Mouse (Mus musculus) testis, adult 2 months (tissue): ENCODE measurements around the gene Dcst2. TPM values are rescaled to one million over a fixed set of nuclear protein-coding genes. Genes with fewer than 3 reads are reported as not detected.
A peak's percentile ranks its signal among the peaks of the same experiment; 100 is the strongest.

ENCODE experiments used
- H3K27ac ChIP-seq: fragments of 200-500 bp; 2 replicates; pipeline ENCODE4 v1.5.1; 2012; ENCODE audit warnings: low read depth, low read length; ENCODE audit not compliant: control insufficient read depth, insufficient read depth
- H3K27me3 ChIP-seq: fragments of 200-500 bp; 2 replicates; pipeline ENCODE4 v1.6.1; 2012; ENCODE audit warnings: mild to moderate bottlenecking, low read length, moderate library complexity; ENCODE audit not compliant: control insufficient read depth, insufficient read depth
- H3K36me3 ChIP-seq: fragments of 200-500 bp; 2 replicates; pipeline ENCODE4 v1.6.1; 2012; ENCODE audit warnings: mild to moderate bottlenecking, low read length; ENCODE audit not compliant: control insufficient read depth, insufficient read depth
- H3K4me1 ChIP-seq: fragments of 200-500 bp; 2 replicates; pipeline ENCODE4 v1.6.1; 2012; ENCODE audit warnings: low read length; ENCODE audit not compliant: control insufficient read depth, insufficient read depth
- H3K4me3 ChIP-seq: fragments of 200-500 bp; 2 replicates; pipeline ENCODE4 v1.5.1; 2012; ENCODE audit warnings: low read depth, mild to moderate bottlenecking, low read length, moderate library complexity, mixed read lengths; ENCODE audit not compliant: control insufficient read depth
- CTCF ChIP-seq: fragments of 200-500 bp; IDR thresholded peaks from 2 replicates; pipeline ENCODE4 v1.5.1; 2012; ENCODE audit warnings: low read depth, mild to moderate bottlenecking, inconsistent platforms, low read length, moderate library complexity; ENCODE audit not compliant: control insufficient read depth, insufficient read depth, insufficient replicate concordance
- POLR2A ChIP-seq: fragments of 200-500 bp; IDR thresholded peaks from 2 replicates; pipeline ENCODE4 v1.6.1; 2012; ENCODE audit warnings: low read depth, mild to moderate bottlenecking, inconsistent platforms, low read length, moderate library complexity; ENCODE audit not compliant: control insufficient read depth
- polyA plus RNA-seq: library from polyadenylated mRNA; depleted of rRNA; stranded (reverse); fragments of >200 nt; gene quantifications from 2 replicates; pipeline ENCODE4 v1.2.3, GENCODE M21; 2012

Gene Dcst2
- polyA plus RNA-seq, 1 experiment: 110 TPM

GRCm38 (mm10) chr3:89351271-89351670, 10.5 kb upstream of the Dcst2 start:
- no peaks in the 10 kb centered on the region for H3K36me3 ChIP-seq
- TF ChIP-seq POLR2A (no peak), CTCF (no peak)
- peaks cover 21% of the 10 kb centered on the region for H3K4me1 ChIP-seq
- H3K4me3 ChIP-seq: no peak overlapping the region
- H3K27me3 ChIP-seq: no peaks in the 10 kb centered on the region
- no peak overlapping the region for H3K27ac ChIP-seq

- H3K4me1 ChIP-seq: peaks cover 9% of the 10 kb centered on the region; the same call in 1 of the 2 replicates
- no peaks in the 10 kb centered on the region for H3K27me3 ChIP-seq
- H3K4me3 ChIP-seq: no peak overlapping the region
- H3K27ac ChIP-seq: no peak overlapping the region
- no peaks in the 10 kb centered on the region for H3K36me3 ChIP-seq
- TF ChIP-seq CTCF (peak; percentile 73; the same call in 1 of the 2 replicates), POLR2A (no peak)
Observed at GRCm38 (mm10) chr3:89354816-89355511, 6.8 kb upstream of the Dcst2 start.

GRCm38 (mm10) chr3:89355512-89355902, 6.3 kb upstream of the Dcst2 start:
- no peak overlapping the region for H3K27ac ChIP-seq
- no peaks in the 10 kb centered on the region for H3K27me3 ChIP-seq

GRCm38 (mm10) chr3:89356029-89356428, 5.7 kb upstream of the Dcst2 start:
- no peak overlapping the region for H3K27ac ChIP-seq
- TF ChIP-seq POLR2A (no peak), CTCF (no peak)
- no peaks in the 10 kb centered on the region for H3K27me3 ChIP-seq
- no peaks in the 10 kb centered on the region for H3K36me3 ChIP-seq
- H3K4me1 ChIP-seq: peaks cover 2% of the 10 kb centered on the region; the same call in 1 of the 2 replicates
- H3K4me3 ChIP-seq: no peak overlapping the region

More at GRCm38 (mm10) chr3:89355512-89355902, 6.3 kb upstream of the Dcst2 start:
- Histone ChIP-seq H3K4me1 (peaks cover 4% of the 10 kb centered on the region; the same call in 1 of the 2 replicates), H3K36me3 (no peaks in the 10 kb centered on the region), H3K4me3 (no peak overlapping the region)
- TF ChIP-seq CTCF: no peak
- no peak for TF ChIP-seq POLR2A

- Histone ChIP-seq H3K27me3 (no peaks in the 10 kb centered on the region), H3K27ac (no peak overlapping the region), H3K4me3 (no peak overlapping the region), H3K4me1 (no peaks in the 10 kb centered on the region; the same call in 1 of the 2 replicates), H3K36me3 (no peaks in the 10 kb centered on the region)
- no peak for TF ChIP-seq POLR2A
Observed at GRCm38 (mm10) chr3:89359630-89360029, 2.1 kb upstream of the Dcst2 start.

GRCm38 (mm10) chr3:89360237-89360636, 1.5 kb upstream of the Dcst2 start:
- Histone ChIP-seq H3K27ac (no peak overlapping the region), H3K27me3 (no peaks in the 10 kb centered on the region), H3K4me3 (no peak overlapping the region), H3K4me1 (peaks cover under 1% of the 10 kb centered on the region), H3K36me3 (no peaks in the 10 kb centered on the region)
- TF ChIP-seq CTCF (no peak), POLR2A (no peak)

GRCm38 (mm10) chr3:89364631-89365030, 2.9 kb downstream of the Dcst2 start:
- peaks cover 5% of the 10 kb centered on the region for H3K4me1 ChIP-seq
- TF ChIP-seq CTCF: no peak
- TF ChIP-seq POLR2A: no peak
- no peaks in the 10 kb centered on the region for H3K27me3 ChIP-seq
- H3K27ac ChIP-seq: no peak overlapping the region
- no peaks in the 10 kb centered on the region for H3K36me3 ChIP-seq
- peak overlapping the region; percentile 72 for H3K4me3 ChIP-seq
